Mouse (Mus musculus) intestine, embryonic 14.5 days (tissue): ENCODE data around the gene Acp4. TPM values are rescaled to one million over a fixed set of nuclear protein-coding genes. Genes with fewer than 3 reads are reported as not detected.

ENCODE experiments used
- ATAC-seq: fragments of 200-750 bp; cut with Nextera tagmentation; replicated peaks from 2 replicates; pipeline ENCODE4 v1.8.0; 2017; ENCODE audit warnings: low read depth, moderate number of reproducible peaks, moderate TSS enrichment, moderate library complexity; ENCODE audit not compliant: low FRiP score, low TSS enrichment
- DNase-seq: peaks from one replicate; pipeline ENCODE4 v3.0.0-alpha.2; 2018; ENCODE audit warnings: low spot score
- H3K27ac ChIP-seq: fragments of 300-500 bp; sonication (generic); 2 replicates; pipeline ENCODE4 v1.5.1; 2014; ENCODE audit warnings: low read depth, mild to moderate bottlenecking, control low read depth
- H3K27me3 ChIP-seq: fragments of 300-500 bp; sonication (generic); replicated peaks from 2 replicates; pipeline ENCODE4 v1.6.1; 2014; ENCODE audit warnings: low read length, control low read depth; ENCODE audit not compliant: control insufficient read depth, insufficient read depth
- H3K36me3 ChIP-seq: fragments of 300-500 bp; sonication (generic); 2 replicates; pipeline ENCODE4 v1.6.1; 2014; ENCODE audit warnings: low read length, control low read depth; ENCODE audit not compliant: control insufficient read depth, insufficient read depth
- H3K4me1 ChIP-seq: fragments of 300-500 bp; sonication (generic); replicated peaks from 2 replicates; pipeline ENCODE4 v1.6.1; 2014; ENCODE audit warnings: low read length, control low read depth, mixed read lengths; ENCODE audit not compliant: control insufficient read depth, insufficient read depth
- H3K4me2 ChIP-seq: fragments of 300-500 bp; sonication (generic); 2 replicates; pipeline ENCODE4 v1.6.1; 2014; ENCODE audit warnings: low read length
- H3K4me3 ChIP-seq: fragments of 300-500 bp; sonication (generic); 2 replicates; pipeline ENCODE4 v1.5.1; 2014; ENCODE audit warnings: low read depth, low read length, control low read depth, mixed read lengths
- H3K9ac ChIP-seq: fragments of 300-500 bp; sonication (generic); 2 replicates; pipeline ENCODE4 v1.6.1; 2014; ENCODE audit warnings: mild to moderate bottlenecking, low read length
- H3K9me3 ChIP-seq: fragments of 300-500 bp; sonication (generic); 2 replicates; pipeline ENCODE4 v1.6.1; 2016; ENCODE audit warnings: low read length, control low read depth; ENCODE audit not compliant: control insufficient read depth
- WGBS: fragments of 180-500 bp; shearing (Covaris S2); extraction: QIAGEN DNeasy Blood & Tissue Kit; methylation state at CpG from one replicate; pipeline ENCODE4 v1.1.7; 2014; 5-methylcytosine and 5-hydroxymethylcytosine counted together
- polyA plus RNA-seq: library from polyadenylated mRNA; unstranded; fragments of >200 nt; fragmentation: Nextera tagmentation; extraction: Ambion mirVana; gene quantifications from 2 replicates; pipeline ENCODE4 v1.2.1, GENCODE M21; 2014

Gene Acp4
- polyA plus RNA-seq, 1 experiment from 2014 or later, result not detected

GRCm38 (mm10) chr7:44272546-44272945 is 15.4 kb upstream of the Acp4 start:
- H3K9me3 ChIP-seq, result no peaks in the 10 kb centered on the region
- no peaks in the 10 kb centered on the region for H3K36me3 ChIP-seq
- WGBS, result 87% methylated on average over 7 of the region's 7 CpGs
- H3K4me1 ChIP-seq, result no peaks in the 10 kb centered on the region
- no peak overlapping the region for H3K27ac ChIP-seq
- H3K9ac ChIP-seq, result no peak overlapping the region
- ATAC-seq, result no peak
- H3K4me3 ChIP-seq, result no peak overlapping the region
- H3K27me3 ChIP-seq, result no peaks in the 10 kb centered on the region; the same call in 1 of the 2 replicates
- no peak for DNase-seq
- H3K4me2 ChIP-seq, result no peak overlapping the region

- H3K4me1 ChIP-seq, result no peaks in the 10 kb centered on the region
- DNase-seq, result no peak
- H3K27ac ChIP-seq, result no peak overlapping the region
- 79% methylated on average over 2 of the region's 2 CpGs for WGBS
- no peak overlapping the region for H3K9ac ChIP-seq
- no peak for ATAC-seq
- no peaks in the 10 kb centered on the region for H3K36me3 ChIP-seq
- no peak overlapping the region for H3K4me3 ChIP-seq
- H3K27me3 ChIP-seq, result no peaks in the 10 kb centered on the region; the same call in 1 of the 2 replicates
- no peaks in the 10 kb centered on the region for H3K9me3 ChIP-seq
- H3K4me2 ChIP-seq, result no peak overlapping the region
Measured at GRCm38 (mm10) chr7:44271309-44271708, 14.1 kb upstream of the Acp4 start.

GRCm38 (mm10) chr7:44269397-44269796 is 12.2 kb upstream of the Acp4 start:
- 85% methylated on average over 2 of the region's 2 CpGs for WGBS
- H3K4me2 ChIP-seq, result no peak overlapping the region
- no peak overlapping the region for H3K4me3 ChIP-seq
- no peak overlapping the region for H3K9ac ChIP-seq
- H3K27ac ChIP-seq, result no peak overlapping the region
- no peaks in the 10 kb centered on the region for H3K4me1 ChIP-seq
- no peaks in the 10 kb centered on the region; the same call in 1 of the 2 replicates for H3K27me3 ChIP-seq
- no peak for DNase-seq
- no peaks in the 10 kb centered on the region for H3K36me3 ChIP-seq
- ATAC-seq, result no peak
- H3K9me3 ChIP-seq, result no peaks in the 10 kb centered on the region

- 78% methylated on average over 11 of the region's 11 CpGs for WGBS
- Histone ChIP-seq H3K36me3 (no peaks in the 10 kb centered on the region), H3K4me3 (no peak overlapping the region), H3K4me1 (no peaks in the 10 kb centered on the region), H3K9me3 (no peaks in the 10 kb centered on the region), H3K27me3 (peaks cover 7% of the 10 kb centered on the region; the same call in 1 of the 2 replicates), H3K27ac (no peak overlapping the region), H3K4me2 (no peak overlapping the region), H3K9ac (no peak overlapping the region)
- no peak for DNase-seq
- no peak for ATAC-seq
Measured at GRCm38 (mm10) chr7:44268117-44268516, 10.9 kb upstream of the Acp4 start.

GRCm38 (mm10) chr7:44262791-44263643 is 5.8 kb upstream of the Acp4 start:
- Histone ChIP-seq H3K4me3 (no peak overlapping the region), H3K27me3 (peaks cover 8% of the 10 kb centered on the region; the same call in 1 of the 2 replicates), H3K4me1 (no peaks in the 10 kb centered on the region), H3K9ac (no peak overlapping the region), H3K36me3 (no peaks in the 10 kb centered on the region), H3K27ac (no peak overlapping the region), H3K4me2 (peak overlapping the region; percentile 31), H3K9me3 (no peaks in the 10 kb centered on the region)
- DNase-seq (peak; percentile 100), ATAC-seq (peak; percentile 82)
- WGBS, result 4% methylated on average over 34 of the region's 34 CpGs

GRCm38 (mm10) chr7:44261147-44261546 is 4.0 kb upstream of the Acp4 start, which contains the start of gene Gm15517:
Gm15517 (plus strand) TSS chr7:44261447.
- H3K4me2 ChIP-seq, result no peak within 1 kb of the TSS
- WGBS, result 48% methylated on average over 5 of the region's 5 CpGs
- no peak within 1 kb of the TSS for H3K27ac ChIP-seq
- ATAC-seq (no peak), DNase-seq (no peak)
- H3K4me3 ChIP-seq, result no peak within 1 kb of the TSS
- H3K27me3 ChIP-seq, result peaks cover 8% of the 10 kb centered on the region; the same call in 1 of the 2 replicates
- H3K36me3 ChIP-seq, result no peaks in the 10 kb centered on the region; the same call in 1 of the 2 replicates
- H3K9ac ChIP-seq, result no peak within 1 kb of the TSS
- no peaks in the 10 kb centered on the region for H3K4me1 ChIP-seq
- H3K9me3 ChIP-seq, result no peaks in the 10 kb centered on the region

- no peak for ATAC-seq
- Histone ChIP-seq H3K9me3 (no peaks in the 10 kb centered on the region), H3K27ac (no peak overlapping the region), H3K9ac (no peak overlapping the region), H3K27me3 (peaks cover 8% of the 10 kb centered on the region; the same call in 1 of the 2 replicates), H3K4me1 (no peaks in the 10 kb centered on the region), H3K4me3 (no peak overlapping the region), H3K4me2 (no peak overlapping the region), H3K36me3 (no peaks in the 10 kb centered on the region; the same call in 1 of the 2 replicates)
- WGBS, result 81% methylated on average over 6 of the region's 6 CpGs
- no peak for DNase-seq
Measured at GRCm38 (mm10) chr7:44260410-44260809, 3.2 kb upstream of the Acp4 start.

- Histone ChIP-seq H3K9ac (no peak overlapping the region), H3K9me3 (no peaks in the 10 kb centered on the region), H3K36me3 (peaks cover 40% of the 10 kb centered on the region), H3K27me3 (no peaks in the 10 kb centered on the region), H3K27ac (no peak overlapping the region), H3K4me1 (no peaks in the 10 kb centered on the region), H3K4me3 (no peak overlapping the region), H3K4me2 (no peak overlapping the region)
- 79% methylated on average over 6 of the region's 6 CpGs for WGBS
- ATAC-seq (no peak), DNase-seq (no peak)
Measured at GRCm38 (mm10) chr7:44254930-44255329, 2.2 kb downstream of the Acp4 start.
